Mouse (Mus musculus) erythroblast, embryonic 14.5 days (primary cell): ENCODE results near the gene Hsp90ab1.
A peak's percentile ranks its signal among the peaks of the same experiment; 100 is the strongest.

Experiments used
- GATA1 ChIP-seq: IDR thresholded peaks from 2 replicates; pipeline ENCODE4 v1.6.1; 2012; ENCODE audit warnings: low read length, inconsistent platforms, mixed read lengths
- TAL1 ChIP-seq: IDR thresholded peaks from 3 replicates; pipeline ENCODE4 v1.6.1; 2012; ENCODE audit warnings: low read length, inconsistent platforms, mixed read lengths

GRCm38 (mm10) chr17:45593479-45593878 lies 20.4 kb upstream of the Hsp90ab1 start:
- TF ChIP-seq TAL1, result peak; percentile 83
- TF ChIP-seq GATA1, result peak; percentile 92
